Mouse (Mus musculus): Measurements from ENCODE around the gene Mfsd14a. TPM values are rescaled to one million over a fixed set of nuclear protein-coding genes. Genes with fewer than 3 reads are reported as not detected.

Gene Mfsd14a
- polyA plus RNA-seq, 1 experiment = 27.3 TPM

- H3K4me1 ChIP-seq (ENCODE audit: control insufficient read depth, insufficient read depth, low read length) = no peaks in the 10 kb centered on the region
- TF ChIP-seq POLR2A (IDR thresholded peaks at IDR 0.05; ENCODE audit: borderline replicate concordance, extremely low read depth, low read depth, low read length) (no peak), CTCF (IDR thresholded peaks at IDR 0.05; ENCODE audit: insufficient read depth, low read length) (no peak)
- H3K4me3 ChIP-seq (replicated peaks; ENCODE audit: extremely low read depth, low read depth, low read length) = no peak overlapping the region
- DNase-seq = no peak
- 68% methylated on average over 8 of the region's 8 CpGs for WGBS
Measured at GRCm38 (mm10) chr3:116615318-116616068, 47.0 kb downstream of the Mfsd14a start.

- DNase-seq = peak; percentile 22
- Histone ChIP-seq H3K4me3 (replicated peaks; ENCODE audit: extremely low read depth, low read depth, low read length) (peak within 1 kb of the TSS; percentile 19), H3K4me1 (ENCODE audit: control insufficient read depth, insufficient read depth, low read length) (no peaks in the 10 kb centered on the region)
- TF ChIP-seq CTCF (IDR thresholded peaks at IDR 0.05; ENCODE audit: insufficient read depth, low read length) (no peak), POLR2A (IDR thresholded peaks at IDR 0.05; ENCODE audit: borderline replicate concordance, extremely low read depth, low read depth, low read length) (no peak)
- WGBS = 39% methylated on average over 10 of the region's 10 CpGs
Measured at GRCm38 (mm10) chr3:116614295-116614892, 48.1 kb downstream of the Mfsd14a start, which contains the start of gene Trmt13. Gene Trmt13 (minus strand): TSS chr3:116614587.

- DNase-seq = no peak
- 85% methylated on average over 9 of the region's 9 CpGs for WGBS
- Histone ChIP-seq H3K4me1 (ENCODE audit: control insufficient read depth, insufficient read depth, low read length) (no peaks in the 10 kb centered on the region), H3K4me3 (replicated peaks; ENCODE audit: extremely low read depth, low read depth, low read length) (no peak overlapping the region)
- TF ChIP-seq POLR2A (IDR thresholded peaks at IDR 0.05; ENCODE audit: borderline replicate concordance, extremely low read depth, low read depth, low read length) = no peak
- no peak for TF ChIP-seq CTCF (IDR thresholded peaks at IDR 0.05; ENCODE audit: insufficient read depth, low read length)
Measured at GRCm38 (mm10) chr3:116604570-116604969, 57.9 kb downstream of the Mfsd14a start.

- no peak for DNase-seq
- TF ChIP-seq POLR2A (IDR thresholded peaks at IDR 0.05; ENCODE audit: borderline replicate concordance, extremely low read depth, low read depth, low read length) (no peak), CTCF (IDR thresholded peaks at IDR 0.05; ENCODE audit: insufficient read depth, low read length) (no peak)
- Histone ChIP-seq H3K4me3 (replicated peaks; ENCODE audit: extremely low read depth, low read depth, low read length) (no peak overlapping the region), H3K4me1 (ENCODE audit: control insufficient read depth, insufficient read depth, low read length) (no peaks in the 10 kb centered on the region)
- 88% methylated on average over 5 of the region's 5 CpGs for WGBS
Measured at GRCm38 (mm10) chr3:116601781-116602180, 60.7 kb downstream of the Mfsd14a start.

GRCm38 (mm10) chr3:116601005-116601404 lies 61.5 kb downstream of the Mfsd14a start:
- Histone ChIP-seq H3K4me3 (replicated peaks; ENCODE audit: extremely low read depth, low read depth, low read length) (no peak overlapping the region), H3K4me1 (ENCODE audit: control insufficient read depth, insufficient read depth, low read length) (no peaks in the 10 kb centered on the region)
- no peak for DNase-seq
- 65% methylated on average over 5 of the region's 5 CpGs for WGBS
- TF ChIP-seq POLR2A (IDR thresholded peaks at IDR 0.05; ENCODE audit: borderline replicate concordance, extremely low read depth, low read depth, low read length) (no peak), CTCF (IDR thresholded peaks at IDR 0.05; ENCODE audit: insufficient read depth, low read length) (no peak)

- Histone ChIP-seq H3K4me1 (ENCODE audit: control insufficient read depth, insufficient read depth, low read length) (no peaks in the 10 kb centered on the region), H3K4me3 (replicated peaks; ENCODE audit: extremely low read depth, low read depth, low read length) (no peak overlapping the region)
- WGBS = 65% methylated on average over 2 of the region's 2 CpGs
- TF ChIP-seq CTCF (IDR thresholded peaks at IDR 0.05; ENCODE audit: insufficient read depth, low read length) = no peak
- no peak for TF ChIP-seq POLR2A (IDR thresholded peaks at IDR 0.05; ENCODE audit: borderline replicate concordance, extremely low read depth, low read depth, low read length)
- DNase-seq = no peak
Measured at GRCm38 (mm10) chr3:116599705-116600104, 62.8 kb downstream of the Mfsd14a start.

- WGBS = 5% methylated on average over 10 of the region's 10 CpGs
- no peak for DNase-seq
- Histone ChIP-seq H3K4me1 (ENCODE audit: control insufficient read depth, insufficient read depth, low read length) (no peaks in the 10 kb centered on the region), H3K4me3 (replicated peaks; ENCODE audit: extremely low read depth, low read depth, low read length) (peak overlapping the region; percentile 86)
- TF ChIP-seq POLR2A (IDR thresholded peaks at IDR 0.05; ENCODE audit: borderline replicate concordance, extremely low read depth, low read depth, low read length) (no peak), CTCF (IDR thresholded peaks at IDR 0.05; ENCODE audit: insufficient read depth, low read length) (no peak)
Measured at GRCm38 (mm10) chr3:116595603-116595991, 66.9 kb downstream of the Mfsd14a start.

GRCm38 (mm10) chr3:116594728-116595602 lies 67.5 kb downstream of the Mfsd14a start, which contains the start of gene Sass6:
Gene Sass6 (plus strand): TSS chr3:116594982.
- H3K4me3 ChIP-seq (replicated peaks; ENCODE audit: extremely low read depth, low read depth, low read length) = peak within 1 kb of the TSS; percentile 86
- under 1% methylated on average over 65 of the region's 65 CpGs for WGBS
- no peaks in the 10 kb centered on the region for H3K4me1 ChIP-seq (ENCODE audit: control insufficient read depth, insufficient read depth, low read length)
- TF ChIP-seq POLR2A (IDR thresholded peaks at IDR 0.05; ENCODE audit: borderline replicate concordance, extremely low read depth, low read depth, low read length) (peak; percentile 51; the same call in 1 of the 2 replicates), CTCF (IDR thresholded peaks at IDR 0.05; ENCODE audit: insufficient read depth, low read length) (no peak)
- DNase-seq = peak; percentile 99

- WGBS = 1% methylated on average over 22 of the region's 22 CpGs
- no peaks in the 10 kb centered on the region for H3K4me1 ChIP-seq (ENCODE audit: control insufficient read depth, insufficient read depth, low read length)
- H3K4me3 ChIP-seq (replicated peaks; ENCODE audit: extremely low read depth, low read depth, low read length) = peak overlapping the region; percentile 86
- DNase-seq = no peak
- no peak for TF ChIP-seq POLR2A (IDR thresholded peaks at IDR 0.05; ENCODE audit: borderline replicate concordance, extremely low read depth, low read depth, low read length)
- TF ChIP-seq CTCF (IDR thresholded peaks at IDR 0.05; ENCODE audit: insufficient read depth, low read length) = no peak
Measured at GRCm38 (mm10) chr3:116594076-116594727, 68.3 kb downstream of the Mfsd14a start.
